Mouse (Mus musculus): ENCODE measurements around the gene Tmem117. TPM values are rescaled to one million over a fixed set of nuclear protein-coding genes. Genes with fewer than 3 reads are reported as not detected.

Tmem117 gene
- total RNA-seq, 2 experiments from 2014 or later = not detected

DNA sequence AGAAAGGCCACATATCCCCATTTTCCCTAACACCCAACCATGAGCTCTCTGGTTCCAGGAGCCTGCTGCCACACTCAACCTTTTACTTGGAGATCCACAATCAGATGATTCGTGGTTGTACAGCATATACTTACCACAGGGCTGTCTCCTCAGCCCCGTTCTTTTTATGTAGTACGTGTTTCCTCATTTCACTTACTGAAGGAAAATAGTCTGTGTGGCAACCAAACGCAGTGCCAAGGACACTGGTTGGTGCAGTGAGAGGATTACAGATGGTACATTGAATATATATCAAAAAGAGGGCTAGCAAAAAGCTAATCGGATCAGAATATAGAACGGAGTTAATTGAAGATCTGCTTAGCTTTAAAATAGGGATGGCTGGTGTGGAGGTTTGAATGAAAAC, 338.0 kb downstream of the Tmem117 start:
- no peak for ATAC-seq (replicated peaks; ENCODE audit: low FRiP score, poor library complexity, severe bottlenecking)

DNA sequence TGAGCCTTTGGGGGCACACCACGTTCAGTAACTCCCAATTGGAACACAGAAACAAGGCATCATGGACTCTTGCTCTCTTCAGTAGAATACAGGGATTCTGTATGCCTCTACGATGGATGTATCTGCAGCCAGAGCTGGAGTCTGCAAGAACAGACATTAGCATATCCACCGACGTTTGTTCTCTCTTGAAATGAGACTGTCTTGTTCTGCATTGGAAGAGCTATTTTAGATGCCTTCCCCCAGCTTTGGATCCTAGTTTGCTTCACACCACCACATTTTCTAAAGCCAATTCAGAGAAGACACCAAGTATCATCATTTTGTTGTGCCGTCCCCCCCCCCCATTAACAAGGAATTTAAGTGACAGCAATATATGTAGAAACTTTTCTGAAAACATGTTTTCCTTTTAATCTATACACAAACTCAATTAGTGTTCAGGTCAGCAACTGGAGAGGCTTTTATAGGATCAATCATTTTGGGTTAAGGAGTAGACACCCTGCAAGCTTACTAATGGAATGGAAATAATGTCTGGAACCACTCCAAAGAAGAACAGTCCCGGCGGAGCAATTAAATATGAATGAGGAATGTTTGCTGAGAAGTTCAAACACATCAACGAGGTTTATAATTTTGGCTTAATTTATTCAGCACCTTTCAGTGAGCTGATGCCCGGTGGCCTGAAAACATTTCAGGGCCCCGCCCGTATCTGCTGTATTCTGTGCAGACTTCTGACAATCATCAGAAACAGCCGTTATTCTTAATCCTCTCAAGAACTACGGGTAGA, 339.6 kb downstream of the Tmem117 start:
- ATAC-seq (replicated peaks; ENCODE audit: low FRiP score, poor library complexity, severe bottlenecking) = no peak

DNA sequence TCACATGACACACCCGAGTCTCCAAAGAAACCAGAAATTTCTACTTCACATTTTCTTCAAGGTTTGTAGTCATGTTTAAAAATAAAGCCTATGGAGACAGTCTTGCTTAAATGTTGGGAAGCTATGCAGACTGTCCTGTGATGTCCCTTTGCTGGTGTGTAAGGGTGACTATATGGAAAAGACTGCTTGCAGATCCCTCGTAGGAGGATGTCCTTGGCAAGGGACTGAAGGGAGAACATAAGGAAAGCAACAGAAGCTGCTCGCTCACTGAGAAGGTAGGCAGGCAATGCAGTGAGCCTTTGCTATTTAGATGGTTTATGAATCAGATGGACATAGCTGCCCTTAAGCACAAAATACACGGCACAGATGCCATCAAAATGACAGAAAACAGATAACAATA, 352.8 kb downstream of the Tmem117 start:
- no peak for ATAC-seq (replicated peaks; ENCODE audit: low FRiP score, poor library complexity, severe bottlenecking)

DNA sequence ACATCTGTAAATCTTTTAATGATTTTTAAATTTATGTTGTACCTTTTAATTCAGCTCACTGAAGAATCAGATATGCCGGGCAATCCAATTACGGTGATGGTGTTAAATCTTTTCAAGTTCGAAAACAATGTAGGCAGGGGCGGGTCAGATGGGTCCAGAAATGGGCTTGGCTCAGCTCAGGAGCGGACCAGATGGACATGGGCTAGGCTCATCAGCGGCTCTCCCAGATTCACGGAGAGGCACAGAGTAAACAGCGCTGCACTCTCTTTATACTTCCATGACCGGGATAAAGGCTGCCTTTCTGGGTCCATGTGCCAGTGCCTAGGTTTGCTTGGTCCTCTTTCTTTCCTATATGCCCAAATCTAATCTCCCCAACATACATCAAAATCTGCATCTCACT, 366.3 kb downstream of the Tmem117 start:
- no peak for ATAC-seq (replicated peaks; ENCODE audit: low FRiP score, poor library complexity, severe bottlenecking)

DNA sequence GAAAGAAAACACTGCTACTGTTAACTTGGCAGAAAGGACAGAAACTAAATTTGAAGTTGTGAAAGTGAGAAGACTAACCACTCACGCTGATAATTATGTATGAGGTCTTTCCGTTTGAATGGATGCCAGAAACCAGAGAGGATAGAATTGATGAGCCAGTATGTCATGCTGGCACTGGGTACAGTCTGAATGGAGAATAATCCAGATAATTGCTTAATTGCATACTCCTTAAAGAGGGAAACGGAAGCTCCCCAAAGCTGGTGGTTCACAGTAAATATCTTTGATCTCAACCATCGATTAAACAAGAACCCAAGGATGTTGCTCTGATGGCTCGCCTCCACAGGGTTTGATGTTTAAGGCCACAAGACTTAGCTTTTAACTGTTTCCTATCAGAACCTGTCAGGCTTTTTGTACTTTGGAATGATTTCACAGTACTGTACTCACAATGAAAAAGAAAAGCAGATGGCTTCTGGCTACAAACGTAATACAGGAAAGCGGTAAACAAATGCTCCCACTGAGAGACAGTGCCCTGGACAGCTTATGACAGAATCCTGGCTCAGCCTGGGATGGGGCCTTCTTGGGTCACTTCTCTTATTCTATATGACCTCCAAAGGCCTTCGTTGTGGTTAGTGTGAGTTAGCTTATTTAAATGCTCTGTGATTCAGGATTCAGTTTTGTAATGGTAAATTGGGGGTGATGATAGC, 376.2 kb downstream of the Tmem117 start:
- ATAC-seq (replicated peaks; ENCODE audit: low FRiP score, poor library complexity, severe bottlenecking) = no peak

DNA sequence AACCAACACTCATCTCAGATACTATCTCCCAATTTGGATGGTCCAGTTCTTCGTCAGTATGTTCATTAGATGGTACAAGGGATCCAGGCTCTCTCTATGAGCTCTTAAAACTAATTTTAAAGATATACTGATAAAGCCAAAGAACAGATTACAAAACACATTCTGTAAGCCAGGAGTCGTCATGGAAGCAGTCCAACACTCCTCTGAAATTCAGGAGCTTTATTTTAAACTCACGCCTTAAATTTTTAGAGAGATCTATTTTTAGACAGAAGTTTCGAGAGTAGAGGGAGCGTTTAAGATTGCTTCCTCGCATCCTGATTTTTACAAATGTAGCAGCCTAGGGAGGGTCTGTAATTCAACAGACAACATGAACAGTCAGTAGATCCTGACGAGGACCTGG, 393.2 kb downstream of the Tmem117 start:
- no peak for ATAC-seq (replicated peaks; ENCODE audit: low FRiP score, poor library complexity, severe bottlenecking)

DNA sequence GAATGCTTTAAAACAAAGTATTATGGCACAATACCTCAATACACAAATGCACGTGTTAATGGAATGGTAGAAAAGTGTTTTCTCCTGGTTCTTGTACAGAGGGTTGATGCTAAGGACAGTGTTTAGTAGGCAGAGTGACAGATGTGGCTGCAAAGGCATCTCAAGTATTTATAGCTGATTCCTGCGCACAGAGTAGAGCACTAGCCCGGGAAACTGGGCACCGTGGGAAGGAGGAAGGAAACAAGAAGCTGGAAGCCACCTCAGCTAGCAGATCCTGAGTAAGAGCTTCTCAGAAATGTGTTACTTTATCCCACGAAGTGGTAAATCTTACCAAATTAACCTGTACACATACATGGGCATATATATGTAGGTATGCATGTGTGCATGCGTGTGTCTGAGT, 395.4 kb downstream of the Tmem117 start:
- no peak for ATAC-seq (replicated peaks; ENCODE audit: low FRiP score, poor library complexity, severe bottlenecking)

DNA sequence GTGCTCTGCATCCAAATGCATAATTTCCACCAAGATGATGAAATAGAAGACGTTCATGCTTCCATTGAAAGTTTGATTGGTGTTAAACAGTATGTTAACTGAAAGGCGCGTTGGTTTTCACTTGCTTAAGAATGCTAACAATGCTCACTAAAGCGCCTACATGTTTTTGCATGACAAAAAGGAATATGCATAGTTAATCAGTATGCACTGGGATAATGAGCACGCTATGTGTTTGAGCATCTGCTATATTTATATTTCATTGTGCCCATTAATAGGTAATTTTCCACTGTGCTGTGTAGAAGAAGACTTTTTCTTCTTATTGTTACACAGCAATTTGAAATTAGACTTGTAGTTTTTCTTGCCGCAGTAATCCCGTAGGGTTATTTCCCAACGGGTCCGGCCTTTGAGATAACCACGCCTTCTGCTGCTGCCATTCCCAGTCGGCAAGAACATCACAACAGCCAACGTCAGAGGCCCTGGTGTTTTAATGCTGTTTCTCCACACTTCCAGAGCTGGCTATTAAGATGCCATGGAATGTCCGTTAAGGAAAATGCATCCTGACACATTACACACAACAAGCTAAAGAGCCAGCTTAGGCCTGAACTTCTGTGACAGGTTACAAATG, 399.9 kb downstream of the Tmem117 start:
- no peak for ATAC-seq (replicated peaks; ENCODE audit: low FRiP score, poor library complexity, severe bottlenecking)

DNA sequence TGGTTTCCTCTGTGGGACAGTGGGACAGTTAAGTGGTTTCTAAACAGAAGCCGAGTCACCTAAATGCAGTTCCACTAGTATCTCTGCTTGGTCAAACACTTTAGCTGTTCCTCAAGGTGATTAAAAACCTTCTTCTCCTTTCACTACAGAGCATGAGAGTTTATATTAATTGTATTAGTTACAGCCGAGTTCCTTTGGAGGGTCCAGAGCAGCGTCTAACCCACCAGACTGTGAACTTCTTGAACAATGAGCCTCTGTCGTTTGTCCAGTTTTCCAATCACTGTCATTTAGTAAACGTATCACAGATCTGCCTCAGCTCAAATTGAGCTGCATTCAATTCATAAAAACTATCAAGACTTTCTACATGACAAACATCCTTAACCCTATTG, 400.4 kb downstream of the Tmem117 start:
- no peak for ATAC-seq (replicated peaks; ENCODE audit: low FRiP score, poor library complexity, severe bottlenecking)

DNA sequence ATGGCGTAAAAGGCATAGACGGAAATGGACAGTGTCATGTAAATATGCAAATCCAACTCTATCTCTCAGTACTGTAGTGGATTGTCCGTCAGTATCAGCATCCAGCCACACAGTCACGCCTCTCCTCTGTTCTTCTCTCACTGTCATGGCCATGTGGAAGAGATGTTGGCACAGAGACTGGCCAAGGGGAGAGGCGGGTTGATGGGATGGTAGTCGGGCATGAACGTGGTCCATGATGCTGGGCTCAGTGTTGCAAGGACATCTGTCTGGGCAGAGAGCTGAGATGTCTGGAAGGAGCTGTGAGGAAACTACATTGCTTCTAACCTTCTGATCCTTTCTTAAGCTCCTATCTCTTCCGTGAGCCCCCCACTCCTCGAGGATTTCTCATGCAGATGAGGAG, 413.4 kb downstream of the Tmem117 start:
- ATAC-seq (replicated peaks; ENCODE audit: low FRiP score, poor library complexity, severe bottlenecking) = no peak

DNA sequence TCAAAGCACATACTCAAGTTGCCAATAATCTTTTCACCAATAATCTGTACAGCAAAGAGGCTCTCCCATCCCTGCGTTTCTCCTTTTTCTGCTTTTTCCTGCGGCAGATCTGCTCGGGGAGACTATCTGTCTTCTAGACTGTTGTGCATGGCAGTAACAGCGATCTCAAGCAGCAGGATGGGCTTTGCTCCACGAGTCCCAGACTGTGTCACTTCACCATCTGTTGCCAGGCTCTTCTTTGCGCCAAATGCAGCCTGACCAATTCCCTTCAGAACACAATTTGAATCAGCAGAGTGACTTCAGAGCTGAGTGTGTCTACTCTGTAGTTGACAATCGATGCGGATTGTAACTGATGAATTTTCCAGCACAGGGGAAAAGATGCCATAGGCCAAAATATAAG, 415.0 kb downstream of the Tmem117 start:
- ATAC-seq (replicated peaks; ENCODE audit: low FRiP score, poor library complexity, severe bottlenecking) = no peak

DNA sequence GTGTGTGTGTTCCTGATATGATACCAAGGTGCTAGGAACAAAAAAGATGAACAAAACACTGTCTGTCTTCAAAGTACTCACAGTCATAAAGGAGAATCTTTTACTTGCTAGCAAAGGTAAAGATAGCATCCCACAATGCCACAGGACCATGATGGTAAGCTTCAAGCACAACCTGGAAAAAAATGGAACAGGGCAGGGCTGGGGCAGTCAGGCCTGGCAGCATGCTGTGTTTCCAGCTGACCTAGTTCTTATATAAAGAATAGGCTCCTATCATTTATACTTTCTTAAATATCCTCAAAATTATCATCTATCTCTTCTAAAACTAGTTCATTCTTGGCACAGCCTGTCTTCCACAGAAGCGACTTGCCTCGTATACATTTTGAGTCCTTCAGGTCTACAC, 418.5 kb downstream of the Tmem117 start:
- ATAC-seq (replicated peaks; ENCODE audit: low FRiP score, poor library complexity, severe bottlenecking) = no peak

DNA sequence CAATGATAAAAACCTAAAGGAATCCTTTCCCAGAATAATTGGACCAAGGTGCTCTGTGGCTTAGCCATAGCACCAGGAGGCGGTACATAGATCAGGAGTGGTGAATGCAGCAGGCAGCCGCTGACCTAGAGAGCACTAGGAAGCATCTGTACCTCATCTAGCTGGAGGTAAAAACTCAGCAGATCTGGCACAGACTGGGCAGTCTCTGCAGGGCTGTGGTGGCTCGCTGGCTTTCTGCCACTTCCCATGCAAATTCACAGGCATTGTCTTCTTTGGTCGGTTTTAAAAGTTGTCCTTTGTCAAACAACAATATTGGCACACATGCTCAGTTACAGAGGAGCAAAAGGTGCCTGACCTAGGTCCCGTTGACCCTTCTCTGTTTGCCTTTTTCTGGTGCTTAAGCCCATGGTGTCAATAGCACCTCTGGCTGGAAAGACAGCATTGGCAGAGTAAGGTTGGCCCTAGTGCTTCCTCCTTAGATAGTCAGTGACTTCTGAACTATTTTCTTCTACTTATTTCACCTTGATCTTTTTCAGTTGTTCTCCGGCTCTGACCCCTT, 420.2 kb downstream of the Tmem117 start:
- ATAC-seq (replicated peaks; ENCODE audit: low FRiP score, poor library complexity, severe bottlenecking) = no peak

DNA sequence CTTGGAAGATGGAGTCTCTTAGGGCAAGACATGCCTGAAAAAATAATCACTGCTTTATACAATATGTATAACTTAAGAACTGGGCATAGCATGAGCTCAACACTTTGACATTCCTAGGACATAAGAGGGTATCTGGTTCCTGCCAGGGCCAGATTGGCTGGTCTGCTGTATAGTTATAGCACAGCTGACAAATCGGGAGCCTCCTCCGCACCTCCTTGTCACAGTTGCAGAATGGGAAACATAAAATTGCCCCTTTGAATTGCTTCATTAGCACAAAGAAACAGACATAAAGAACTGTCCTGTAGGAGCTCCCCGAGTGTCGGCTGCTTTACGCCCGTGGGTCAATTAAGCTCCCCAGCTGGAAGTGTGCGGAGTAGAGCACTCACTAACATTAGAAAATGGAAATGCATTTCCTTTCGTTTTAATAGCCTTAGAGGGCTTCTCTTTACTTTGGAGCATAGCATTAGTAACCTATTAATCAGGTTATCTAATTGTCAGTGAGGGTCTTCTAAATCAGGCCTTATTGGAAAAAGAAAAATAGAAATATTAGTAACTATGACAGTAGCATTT, 426.1 kb downstream of the Tmem117 start:
- ATAC-seq (replicated peaks; ENCODE audit: low FRiP score, poor library complexity, severe bottlenecking) = no peak

DNA sequence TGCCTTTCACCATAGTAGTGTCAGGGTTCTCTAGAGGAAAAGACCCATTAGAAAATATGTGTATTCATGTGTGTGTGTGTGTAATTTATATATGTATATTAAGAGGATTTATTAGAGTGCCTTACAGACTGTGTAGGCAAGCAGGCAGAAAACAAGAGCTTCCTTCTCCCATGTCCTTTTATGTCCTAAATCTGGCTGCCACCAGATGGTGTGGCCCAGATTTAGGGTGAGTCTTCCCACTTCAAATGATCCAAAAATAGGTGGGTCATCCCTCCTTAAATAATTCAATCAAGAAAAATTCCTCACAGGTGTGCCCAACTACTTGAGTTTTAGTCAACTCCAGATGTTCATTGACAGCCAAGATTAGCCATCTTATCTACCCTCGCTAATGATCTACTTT, 439.0 kb downstream of the Tmem117 start:
- ATAC-seq (replicated peaks; ENCODE audit: low FRiP score, poor library complexity, severe bottlenecking) = no peak

DNA sequence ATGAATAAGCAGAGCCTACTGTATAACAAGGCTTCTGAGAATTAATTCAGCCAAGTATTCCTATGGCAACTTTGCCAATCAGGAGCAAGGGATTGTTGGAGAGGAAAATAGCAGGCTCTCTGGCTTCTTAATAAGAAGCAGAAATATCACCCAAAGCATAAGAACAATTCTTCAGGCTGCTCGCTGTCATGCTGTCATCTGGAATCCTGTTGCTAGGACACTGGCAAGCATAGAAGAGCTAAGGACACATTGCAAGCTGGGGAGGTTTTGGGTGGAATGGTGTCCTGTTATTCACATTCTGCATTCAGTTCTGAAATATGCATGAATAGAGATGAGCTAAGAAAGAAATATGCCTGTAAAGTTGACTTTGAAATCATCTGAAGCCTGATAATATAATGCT, 439.8 kb downstream of the Tmem117 start:
- ATAC-seq (replicated peaks; ENCODE audit: low FRiP score, poor library complexity, severe bottlenecking) = no peak

DNA sequence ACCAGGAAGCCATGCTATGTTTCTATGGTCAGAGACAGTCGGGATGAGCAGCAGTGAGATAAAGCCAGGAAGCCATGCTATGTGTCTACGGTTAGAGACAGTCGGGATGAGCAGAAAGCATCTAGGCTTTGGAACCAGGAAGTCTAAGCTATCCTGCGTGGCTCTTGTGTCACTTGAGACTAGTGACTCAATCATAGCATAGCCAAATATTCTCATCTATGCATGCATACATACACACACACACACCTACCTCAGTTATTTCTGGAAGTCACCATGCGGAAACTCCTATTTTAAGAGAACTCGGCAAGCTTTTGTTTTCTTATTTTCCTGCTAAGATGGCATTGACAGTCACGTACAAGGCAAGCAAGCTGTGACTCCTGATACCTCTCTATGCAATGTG, 441.8 kb downstream of the Tmem117 start:
- no peak for ATAC-seq (replicated peaks; ENCODE audit: low FRiP score, poor library complexity, severe bottlenecking)

DNA sequence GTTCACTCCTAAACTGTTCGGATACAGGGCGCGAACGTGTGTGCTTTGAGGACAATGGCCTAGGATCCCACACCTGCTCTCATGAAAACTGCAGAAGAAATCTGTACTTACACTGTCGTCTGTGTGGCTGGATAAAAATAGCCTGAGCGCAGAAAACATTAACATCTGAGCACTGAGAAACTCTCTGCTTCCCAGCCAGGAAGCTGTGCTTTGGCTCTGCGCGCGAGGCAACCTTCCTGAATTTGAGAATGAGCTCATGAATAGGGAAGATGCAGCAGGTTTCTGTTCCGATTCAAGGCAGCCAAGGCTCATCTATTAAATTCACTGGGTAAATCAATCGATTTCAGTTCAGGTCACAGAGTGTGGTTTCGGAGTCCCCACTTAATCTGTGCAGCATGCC, 446.3 kb downstream of the Tmem117 start:
- no peak for ATAC-seq (replicated peaks; ENCODE audit: low FRiP score, poor library complexity, severe bottlenecking)

DNA sequence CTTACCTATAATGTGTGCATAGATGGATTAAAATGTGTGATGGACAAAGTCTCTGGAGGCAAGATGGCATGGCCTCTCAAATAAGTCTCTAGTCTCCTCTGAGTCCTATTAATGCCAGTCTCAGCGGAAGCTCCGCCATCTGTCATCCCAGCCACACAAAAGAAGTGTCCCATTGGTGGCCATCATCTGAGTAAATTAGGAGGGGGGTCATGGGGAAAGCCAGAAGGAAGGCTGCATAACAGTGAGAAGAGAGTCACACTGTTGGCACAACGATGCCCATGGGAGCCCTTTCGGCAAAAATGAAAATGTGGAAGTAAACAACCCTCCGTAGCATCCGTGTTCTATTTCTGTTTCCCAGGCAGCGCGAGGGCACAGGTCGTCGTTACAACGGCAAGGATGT, 452.6 kb downstream of the Tmem117 start:
- ATAC-seq (replicated peaks; ENCODE audit: low FRiP score, poor library complexity, severe bottlenecking) = no peak

DNA sequence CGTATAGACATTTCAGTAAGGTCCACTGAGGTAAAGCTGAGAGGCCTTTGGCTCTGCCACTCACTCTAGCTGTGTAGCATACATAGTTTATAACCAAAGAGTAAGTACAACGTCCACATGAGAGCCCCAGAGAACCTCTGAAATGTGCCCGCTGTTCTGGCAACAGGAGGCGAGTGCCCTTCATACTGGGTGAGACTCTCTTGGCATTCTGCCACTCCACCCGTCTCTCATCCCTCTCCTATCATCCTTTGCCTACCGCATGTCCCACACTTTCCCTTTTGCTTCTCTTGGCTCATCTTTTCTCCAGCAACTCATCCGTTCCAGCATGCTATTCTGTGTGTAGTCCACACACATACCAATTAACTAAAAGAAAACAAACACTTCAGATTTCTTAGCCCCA, 456.9 kb downstream of the Tmem117 start:
- no peak for ATAC-seq (replicated peaks; ENCODE audit: low FRiP score, poor library complexity, severe bottlenecking)

DNA sequence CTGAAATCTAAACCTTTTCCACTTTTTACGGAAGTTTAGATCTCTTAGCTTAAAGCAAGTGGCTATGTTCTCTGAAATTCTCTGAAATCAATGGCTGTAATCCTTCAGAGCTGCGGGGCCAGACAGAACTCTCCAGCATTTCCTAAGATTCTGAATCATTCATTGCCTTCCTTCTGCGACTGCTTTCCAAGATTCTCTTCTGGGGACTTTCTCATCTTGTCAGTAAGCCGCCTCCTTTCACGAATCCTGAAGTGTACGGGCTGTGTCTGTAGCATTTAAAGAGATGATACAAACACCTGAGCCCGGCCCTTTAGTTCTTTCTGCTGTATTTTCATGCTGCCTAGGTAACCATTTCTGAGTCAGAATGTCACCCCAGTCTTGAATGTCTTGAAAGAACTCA, 471.1 kb downstream of the Tmem117 start:
- ATAC-seq (replicated peaks; ENCODE audit: low FRiP score, poor library complexity, severe bottlenecking) = no peak

Measured in erythroid progenitor cell, adult 5-6 weeks (primary cell).